Mouse (Mus musculus): ENCODE results near the gene Gm11567.
"Not testable (repeated sequence)": the region's sequence is repeated elsewhere in the genome, so short reads cannot be mapped to it uniquely, and the experiment has no call there.

Gm11567 gene

DNA sequence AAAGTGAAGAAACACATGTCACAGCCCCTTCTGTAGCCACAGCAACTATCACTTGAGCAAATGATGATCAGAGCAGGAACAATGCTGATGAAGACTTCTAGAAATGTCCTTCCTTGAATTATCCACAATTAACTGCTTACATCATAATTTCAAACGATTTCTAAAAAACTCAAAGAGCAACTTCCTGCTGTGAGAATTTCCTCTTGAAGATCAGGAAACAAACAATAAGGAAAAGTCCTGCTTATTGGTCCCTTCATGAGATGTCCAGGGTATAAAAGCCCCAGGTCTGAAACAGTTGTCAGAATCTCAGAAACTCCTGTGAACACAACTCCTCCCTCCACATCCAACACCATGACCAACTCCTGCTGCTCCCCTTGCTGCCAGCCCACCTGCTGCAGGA, at the start of gene Gm11567:
Gene Gm11567, plus strand, starts transcription at position 301 of the 400 bp plus-strand sequence.
- in situ Hi-C loops (cut with MboI; ENCODE audit: low pct_unique_long_range_greater_than_20kb in 1 of 2, low sequenced_read_pairs in 2 of 2, unreplicated experiment in 1 of 2) = not testable (repeated sequence)

DNA sequence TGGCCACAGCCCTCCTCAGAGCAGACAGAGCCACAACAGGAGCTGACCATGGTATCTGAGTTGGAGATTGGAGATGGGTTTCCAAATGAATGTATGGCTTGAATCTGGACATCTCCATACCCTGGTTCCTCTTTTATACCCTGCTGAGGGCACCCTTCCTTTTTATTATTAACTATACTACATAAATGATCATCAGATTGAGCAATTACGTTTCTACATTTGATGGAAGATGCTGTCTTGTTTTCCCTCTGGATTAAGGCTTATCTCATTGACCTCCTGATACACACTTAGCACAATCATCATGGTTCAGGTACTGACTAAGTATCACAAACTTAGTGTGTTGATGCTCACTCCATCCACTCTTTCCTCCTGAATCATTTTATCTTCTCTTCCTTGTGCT, 41.0 kb upstream of the Gm11567 start, which contains the start of gene 2300003K06Rik:
Gene 2300003K06Rik, minus strand, starts transcription at position 101 of the 400 bp plus-strand sequence.
- in situ Hi-C loops (cut with MboI; ENCODE audit: low pct_unique_long_range_greater_than_20kb in 1 of 2, low sequenced_read_pairs in 2 of 2, unreplicated experiment in 1 of 2) = no loop called here

DNA sequence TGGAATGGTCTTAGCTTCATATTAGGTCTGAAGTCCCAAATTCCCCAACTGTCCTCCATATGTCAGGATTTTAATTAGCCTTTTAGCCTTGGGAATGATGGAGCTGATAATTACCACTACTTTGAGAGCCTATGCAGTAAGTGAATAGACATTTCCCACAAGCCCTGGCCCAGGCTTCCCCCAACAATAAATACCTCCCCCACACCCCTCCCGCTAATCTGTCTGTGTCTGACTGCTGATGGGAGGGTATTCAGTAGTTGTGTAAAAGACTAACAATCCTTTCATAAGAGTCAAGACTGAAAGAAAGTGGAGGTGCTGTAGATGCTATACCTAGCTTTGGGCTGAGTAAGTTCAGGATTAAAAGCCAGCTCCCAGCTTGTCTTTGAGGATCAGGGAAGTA, 36.8 kb upstream of the Gm11567 start:
- in situ Hi-C loops (cut with MboI; ENCODE audit: low pct_unique_long_range_greater_than_20kb in 1 of 2, low sequenced_read_pairs in 2 of 2, unreplicated experiment in 1 of 2) = no loop called here

DNA sequence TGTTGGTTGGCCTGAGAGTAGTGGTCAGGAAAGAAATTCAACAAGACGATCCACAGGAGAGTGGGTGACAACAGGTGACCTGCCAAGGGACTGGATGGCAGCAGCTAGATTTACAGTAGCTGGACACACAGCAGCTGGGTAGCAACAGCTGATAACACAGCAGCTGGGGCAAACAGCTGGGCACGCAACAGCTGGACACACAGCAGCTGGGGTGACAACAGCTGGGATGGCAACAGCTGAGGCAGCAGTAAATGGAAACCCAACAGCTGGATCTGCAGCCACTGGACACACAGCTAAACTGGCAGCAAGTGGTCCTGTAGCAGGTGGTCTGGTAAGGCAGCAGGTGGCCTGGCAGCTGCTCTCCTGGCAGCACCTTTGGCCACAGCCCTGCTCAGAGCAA, 32.2 kb upstream of the Gm11567 start:
- in situ Hi-C loops (cut with MboI; ENCODE audit: low pct_unique_long_range_greater_than_20kb in 1 of 2, low sequenced_read_pairs in 2 of 2, unreplicated experiment in 1 of 2) = no loop called here

DNA sequence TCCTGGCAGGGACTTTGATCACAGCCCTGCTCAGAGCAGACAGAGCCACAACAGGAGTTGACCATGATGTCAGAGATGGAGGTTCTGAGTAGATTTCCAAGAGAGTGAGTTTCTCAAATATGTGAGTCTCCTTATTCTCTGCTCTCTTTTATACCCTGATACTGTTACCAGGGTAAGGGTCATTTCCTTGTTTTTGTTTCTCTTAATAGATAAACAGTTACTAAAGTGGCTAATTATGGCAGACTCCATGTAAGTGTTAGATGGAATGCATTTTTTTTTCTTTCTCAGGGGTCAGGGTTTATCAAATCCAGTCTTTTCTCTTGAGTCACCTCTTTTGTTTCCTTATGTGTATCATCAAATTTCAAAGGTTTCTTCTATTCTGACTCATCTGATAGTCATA, 27.5 kb upstream of the Gm11567 start, which contains the start of gene Krtap4-16:
Gene Krtap4-16, minus strand, starts transcription at position 101 of the 400 bp plus-strand sequence.
- in situ Hi-C loops (cut with MboI; ENCODE audit: low pct_unique_long_range_greater_than_20kb in 1 of 2, low sequenced_read_pairs in 2 of 2, unreplicated experiment in 1 of 2) = no loop called here

DNA sequence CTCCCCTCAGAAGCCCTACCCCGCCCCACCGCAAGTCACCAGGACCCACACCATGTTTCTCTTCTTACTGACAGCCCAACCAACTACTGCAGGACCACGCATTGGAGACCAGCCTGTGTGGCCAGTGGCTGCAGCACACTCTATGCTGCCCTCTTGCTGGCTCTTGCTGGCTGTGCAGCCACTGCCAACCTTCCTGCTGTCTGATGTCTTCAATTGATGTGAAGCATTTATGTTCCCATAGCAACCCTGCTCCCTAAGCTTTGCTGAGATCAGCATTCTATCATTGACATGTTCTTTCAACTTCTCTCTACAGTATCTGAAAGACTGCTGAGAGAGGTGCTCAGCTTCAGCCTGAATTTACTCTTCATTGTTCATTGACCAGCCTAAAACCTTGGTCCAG, 24.9 kb upstream of the Gm11567 start:
- in situ Hi-C loops (cut with MboI; ENCODE audit: low pct_unique_long_range_greater_than_20kb in 1 of 2, low sequenced_read_pairs in 2 of 2, unreplicated experiment in 1 of 2) = no loop called here

DNA sequence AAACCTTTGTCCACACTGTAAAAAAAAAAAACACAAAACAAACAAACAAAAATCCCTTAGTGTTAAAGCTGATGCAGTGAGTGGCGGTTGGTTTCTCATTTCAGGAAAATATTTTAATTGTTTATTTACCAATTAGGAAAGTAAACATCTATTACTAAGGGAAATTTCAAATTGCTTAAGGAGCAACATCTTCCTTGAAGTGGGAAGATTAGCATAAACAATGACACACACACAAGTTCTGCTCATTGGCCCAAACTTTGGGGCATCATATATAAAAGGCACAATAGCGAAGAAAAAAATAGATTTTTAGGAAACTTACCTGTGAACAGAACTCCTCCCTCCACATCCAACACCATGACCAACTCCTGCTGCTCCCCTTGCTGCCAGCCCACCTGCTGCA, 21.4 kb upstream of the Gm11567 start, which contains the start of gene Gm11568:
Gene Gm11568, plus strand, starts transcription at position 301 of the 400 bp plus-strand sequence.
- in situ Hi-C loops (cut with MboI; ENCODE audit: low pct_unique_long_range_greater_than_20kb in 1 of 2, low sequenced_read_pairs in 2 of 2, unreplicated experiment in 1 of 2) = no loop called here

DNA sequence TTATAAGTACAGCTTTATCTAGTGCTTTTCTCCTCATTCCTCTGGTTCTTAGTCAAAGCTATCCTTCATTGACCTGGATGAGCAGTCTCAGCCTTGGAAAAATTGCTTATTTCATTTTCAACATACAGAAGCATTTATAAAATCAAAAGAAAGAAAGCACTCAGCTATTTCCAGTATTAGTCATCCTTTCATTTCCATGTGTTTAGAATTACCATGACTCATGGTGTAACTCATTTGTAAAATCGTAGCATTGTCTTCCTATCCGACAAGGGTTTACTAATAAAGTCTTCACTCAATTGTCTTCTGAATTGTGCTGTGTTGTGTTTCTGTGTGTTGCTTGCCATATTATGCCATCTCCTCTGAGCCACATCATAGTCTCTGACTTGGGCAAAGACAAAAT, 20.2 kb upstream of the Gm11567 start:
- in situ Hi-C loops (cut with MboI; ENCODE audit: low pct_unique_long_range_greater_than_20kb in 1 of 2, low sequenced_read_pairs in 2 of 2, unreplicated experiment in 1 of 2) = no loop called here

DNA sequence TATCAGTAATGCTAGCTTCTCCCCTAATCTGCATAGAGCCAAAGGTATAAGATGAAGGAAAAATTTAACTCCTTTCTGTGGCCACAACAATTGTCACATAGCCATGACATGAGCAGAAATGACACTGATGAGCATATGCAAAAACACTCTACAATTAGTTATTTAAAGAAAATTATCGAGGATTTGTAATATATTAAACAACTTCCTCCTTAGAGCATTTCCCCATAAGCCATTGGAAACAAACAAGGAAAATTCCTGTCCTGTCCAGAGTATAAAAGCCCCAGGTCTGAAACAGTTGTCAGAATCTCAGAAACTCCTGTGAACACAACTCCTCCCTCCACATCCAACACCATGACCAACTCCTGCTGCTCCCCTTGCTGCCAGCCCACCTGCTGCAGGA, 14.8 kb upstream of the Gm11567 start, which contains the start of gene Gm11559:
Gene Gm11559, plus strand, starts transcription at position 301 of the 400 bp plus-strand sequence.
- in situ Hi-C loops (cut with MboI; ENCODE audit: low pct_unique_long_range_greater_than_20kb in 1 of 2, low sequenced_read_pairs in 2 of 2, unreplicated experiment in 1 of 2) = not testable (repeated sequence)

DNA sequence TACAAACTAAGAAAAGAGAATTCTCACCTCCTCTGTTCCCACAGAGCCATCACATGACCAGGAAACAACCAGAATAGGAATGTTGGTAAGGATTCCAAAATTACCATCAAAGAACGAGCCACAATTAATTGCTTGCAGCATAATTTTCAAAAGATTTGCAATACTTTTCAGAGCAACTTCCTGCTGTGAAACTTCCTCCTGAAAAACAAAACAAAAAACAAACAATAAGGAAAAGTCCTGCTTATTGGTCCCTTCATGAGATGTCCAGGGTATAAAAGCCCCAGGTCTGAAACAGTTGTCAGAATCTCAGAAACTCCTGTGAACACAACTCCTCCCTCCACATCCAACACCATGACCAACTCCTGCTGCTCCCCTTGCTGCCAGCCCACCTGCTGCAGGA, 5.9 kb upstream of the Gm11567 start, which contains the start of gene Krtap9-1:
Gene Krtap9-1, plus strand, starts transcription at position 301 of the 400 bp plus-strand sequence.
- in situ Hi-C loops (cut with MboI; ENCODE audit: low pct_unique_long_range_greater_than_20kb in 1 of 2, low sequenced_read_pairs in 2 of 2, unreplicated experiment in 1 of 2) = not testable (repeated sequence)

DNA sequence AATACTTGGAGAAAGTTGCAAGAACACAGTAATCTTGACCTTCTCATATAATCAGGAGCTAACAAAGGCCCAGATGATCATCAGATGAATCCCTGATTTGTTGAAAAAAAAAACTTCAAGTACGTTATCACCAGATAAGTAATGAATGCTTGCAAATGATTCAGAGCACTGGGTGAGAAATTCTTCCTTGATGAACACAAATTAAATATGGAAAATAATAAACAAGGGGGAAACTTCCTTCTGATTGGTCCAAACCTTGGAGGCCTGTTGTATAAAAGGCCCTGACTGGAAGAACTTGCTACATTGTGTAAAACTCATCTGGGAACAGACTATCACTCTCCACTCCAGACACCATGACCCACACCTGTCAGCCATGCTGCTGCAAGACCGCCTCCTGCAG, 28.6 kb downstream of the Gm11567 start, which contains the start of gene Krtap31-1:
Gene Krtap31-1, plus strand, starts transcription at position 301 of the 400 bp plus-strand sequence.
- in situ Hi-C loops (cut with MboI; ENCODE audit: low pct_unique_long_range_greater_than_20kb in 1 of 2, low sequenced_read_pairs in 2 of 2, unreplicated experiment in 1 of 2) = no loop called here

DNA sequence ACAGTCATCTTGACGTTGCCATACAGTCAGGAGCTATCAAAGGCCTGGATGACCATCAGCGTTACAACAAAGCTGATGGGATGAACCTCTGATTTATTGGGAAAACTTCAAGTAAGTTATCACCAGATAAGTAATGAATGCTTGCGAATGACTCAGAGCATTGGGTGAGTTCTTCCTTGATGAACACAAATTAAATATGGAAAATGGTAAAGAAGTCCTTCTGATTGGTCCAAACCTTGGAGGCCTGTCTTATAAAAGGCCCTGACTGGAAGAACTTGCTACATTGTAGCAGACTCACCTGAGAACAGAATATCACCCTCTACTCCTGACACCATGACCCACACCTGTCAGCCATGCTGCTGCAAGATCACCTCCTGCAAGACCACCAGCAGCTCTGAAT, 35.5 kb downstream of the Gm11567 start, which contains the start of gene Gm11565:
Gene Gm11565, plus strand, starts transcription at position 301 of the 400 bp plus-strand sequence.
- in situ Hi-C loops (cut with MboI; ENCODE audit: low pct_unique_long_range_greater_than_20kb in 1 of 2, low sequenced_read_pairs in 2 of 2, unreplicated experiment in 1 of 2) = no loop called here

Measured in mouse embryonic stem cell (cell line).